Mouse (Mus musculus) layer of hippocampus, adult 9-10 months (tissue): ENCODE measurements around the gene Acap1.
"Not testable (repeated sequence)": the region's sequence is repeated elsewhere in the genome, so short reads cannot be mapped to it uniquely, and the experiment has no call there.

ENCODE experiments used
- DNase-seq: peaks from one replicate; pipeline ENCODE4 v3.0.0; 2022; ENCODE audit warnings: low spot score

Acap1 gene

DNA sequence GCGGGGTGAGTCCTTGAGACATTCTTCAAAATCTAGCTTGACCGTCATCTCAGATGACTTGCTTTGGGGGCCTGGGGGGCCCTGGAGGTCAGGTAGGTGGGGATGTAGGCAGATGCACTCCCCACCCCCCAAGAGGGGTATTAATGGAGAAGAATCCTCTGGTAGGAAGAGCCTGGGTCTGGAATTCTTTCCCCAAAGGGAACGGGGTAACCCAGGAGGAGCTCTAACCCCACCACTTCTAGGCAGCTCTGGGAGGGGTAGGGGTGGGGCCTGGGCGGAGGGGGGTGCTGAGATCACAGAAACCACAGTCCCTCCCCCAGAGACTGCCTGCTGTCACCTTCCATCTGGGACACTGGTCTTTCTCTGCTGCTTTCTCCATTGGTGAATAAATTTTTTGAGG is at the start of gene Acap1:
Acap1 (minus strand) TSS at position 249 of the 400 bp plus-strand sequence.
- no peak for DNase-seq

DNA sequence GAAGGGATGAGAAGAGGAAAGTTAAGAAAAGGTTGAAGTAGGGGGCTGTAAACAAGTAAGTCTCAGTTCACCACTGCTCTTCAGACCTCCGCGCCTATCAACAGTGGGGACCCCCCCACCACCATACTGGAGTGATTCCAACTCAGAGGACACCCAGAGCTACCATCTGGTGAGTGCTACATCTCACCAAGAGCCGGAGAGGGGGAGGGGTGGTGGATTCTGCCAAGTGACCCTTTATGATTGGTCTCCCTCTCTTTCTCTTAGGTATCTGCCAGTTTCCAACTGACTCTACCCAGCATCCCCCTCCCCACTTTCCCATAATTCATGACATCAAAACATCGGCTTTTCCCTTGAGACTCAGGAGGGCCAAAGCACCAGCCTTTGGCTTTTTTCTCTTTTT is 45.6 kb upstream of the Acap1 start:
- no peak for DNase-seq

GRCm38 (mm10) chr11:69939731-69940130 is 44.4 kb upstream of the Acap1 start:
- no peak for DNase-seq

DNA sequence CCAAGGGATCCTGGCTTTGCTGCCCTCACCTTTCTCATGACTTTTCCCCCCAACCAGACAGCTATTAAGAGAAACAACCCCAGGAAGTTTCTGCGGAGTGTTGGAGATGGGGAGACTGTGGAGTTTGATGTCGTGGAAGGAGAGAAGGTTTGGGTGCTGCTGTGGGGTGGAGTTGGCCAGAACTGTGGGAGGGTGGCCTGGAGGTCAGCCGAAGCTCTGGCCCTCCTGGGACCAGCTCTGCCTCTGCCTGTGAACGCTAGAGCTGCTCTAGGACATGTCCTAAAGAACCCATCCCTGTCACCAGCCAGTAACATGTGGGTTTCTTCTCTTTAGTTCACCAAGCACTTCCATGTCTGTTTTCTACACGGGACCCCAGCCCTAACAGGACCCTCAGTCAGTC is 43.8 kb upstream of the Acap1 start:
- no peak for DNase-seq

DNA sequence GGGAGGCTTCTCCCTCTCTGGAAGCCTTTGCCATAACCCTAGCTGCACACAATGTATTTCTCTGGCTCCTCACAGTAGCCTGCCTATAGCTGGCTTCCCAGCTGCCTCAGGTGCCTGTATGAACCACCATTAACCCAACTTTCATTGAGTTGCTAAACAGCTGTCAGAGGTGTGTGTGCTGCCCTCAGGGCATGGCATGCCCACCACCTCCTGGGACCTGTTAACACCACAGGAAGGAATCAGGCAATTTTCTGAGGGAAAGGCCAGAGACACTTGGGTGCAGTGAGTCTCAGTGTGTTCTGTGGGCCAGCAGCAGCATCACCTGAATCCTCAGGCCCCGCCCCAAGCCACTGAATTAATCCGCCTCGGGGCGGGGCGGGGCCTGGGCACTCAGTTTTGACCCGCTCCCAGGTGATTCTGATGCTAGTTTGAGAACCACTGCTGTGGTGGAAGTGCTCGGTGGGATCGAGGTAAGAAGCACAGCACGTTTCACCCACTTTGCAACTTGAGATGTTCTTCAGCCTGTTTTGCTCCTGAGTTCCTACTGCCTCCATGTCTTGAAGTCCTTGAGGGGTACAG is 43.2 kb upstream of the Acap1 start:
- DNase-seq, result no peak

DNA sequence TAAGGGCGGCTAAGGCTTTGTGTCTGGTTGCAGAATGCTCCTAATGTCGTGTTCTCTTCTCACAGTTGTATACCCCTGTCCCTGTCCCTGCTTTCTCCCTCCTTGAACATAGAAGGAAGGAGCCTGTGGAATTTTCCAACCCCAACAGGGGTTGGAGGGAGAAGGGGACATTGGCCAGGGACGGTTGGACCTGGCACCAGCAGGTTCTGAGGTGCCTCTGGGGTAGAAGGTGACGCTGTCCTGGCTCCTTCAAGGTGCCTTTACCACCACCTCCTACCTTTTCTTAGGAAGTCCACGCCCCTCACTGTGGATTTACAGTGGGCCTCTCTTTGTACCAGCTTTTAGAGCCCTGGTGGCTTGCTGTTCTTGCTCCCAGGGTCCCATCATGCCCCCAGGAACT is 42.5 kb upstream of the Acap1 start:
- DNase-seq, result no peak

DNA sequence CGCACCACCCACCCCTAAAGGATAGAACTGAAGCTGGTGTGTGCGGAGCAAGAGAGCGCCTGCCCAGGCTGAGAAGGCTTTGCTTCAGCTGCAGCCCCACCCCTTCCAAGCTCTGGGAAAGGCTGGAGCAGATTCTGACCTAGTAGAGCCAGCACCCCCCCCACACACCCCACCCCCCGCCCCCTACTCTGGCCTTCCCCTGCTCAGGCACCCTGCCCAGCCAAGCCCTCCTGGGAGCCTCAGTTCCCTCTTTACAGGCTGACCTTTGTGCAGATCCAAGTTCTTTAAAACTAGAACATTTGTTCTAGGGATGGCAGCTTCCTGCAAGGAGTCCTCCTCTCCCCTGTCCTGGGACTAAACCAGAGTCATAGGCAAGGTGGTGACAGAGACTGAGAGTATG is 42.0 kb upstream of the Acap1 start:
- DNase-seq, result no peak

- DNase-seq, result no peak
Measured at GRCm38 (mm10) chr11:69936714-69937347, 41.5 kb upstream of the Acap1 start.

DNA sequence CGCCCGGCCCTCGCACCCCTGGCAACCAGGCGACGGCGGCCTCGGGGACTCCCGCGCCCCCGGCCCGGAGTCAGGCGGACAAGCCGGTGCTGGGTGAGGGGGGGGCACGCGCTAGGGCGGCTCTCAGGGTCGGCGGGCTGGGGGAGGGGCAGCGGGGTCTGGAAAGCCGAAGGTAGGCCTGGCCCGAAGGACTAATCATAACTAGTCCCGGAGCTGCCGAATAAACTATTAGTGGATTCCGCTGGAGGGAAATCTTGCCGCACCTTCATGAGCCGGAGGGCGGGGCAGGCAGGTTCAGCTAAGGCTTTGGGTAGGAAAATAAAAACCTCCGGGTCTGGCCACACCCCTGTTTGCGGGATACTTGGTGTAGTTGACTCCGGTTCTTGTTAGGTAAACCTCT is 40.8 kb upstream of the Acap1 start:
- DNase-seq, result no peak

DNA sequence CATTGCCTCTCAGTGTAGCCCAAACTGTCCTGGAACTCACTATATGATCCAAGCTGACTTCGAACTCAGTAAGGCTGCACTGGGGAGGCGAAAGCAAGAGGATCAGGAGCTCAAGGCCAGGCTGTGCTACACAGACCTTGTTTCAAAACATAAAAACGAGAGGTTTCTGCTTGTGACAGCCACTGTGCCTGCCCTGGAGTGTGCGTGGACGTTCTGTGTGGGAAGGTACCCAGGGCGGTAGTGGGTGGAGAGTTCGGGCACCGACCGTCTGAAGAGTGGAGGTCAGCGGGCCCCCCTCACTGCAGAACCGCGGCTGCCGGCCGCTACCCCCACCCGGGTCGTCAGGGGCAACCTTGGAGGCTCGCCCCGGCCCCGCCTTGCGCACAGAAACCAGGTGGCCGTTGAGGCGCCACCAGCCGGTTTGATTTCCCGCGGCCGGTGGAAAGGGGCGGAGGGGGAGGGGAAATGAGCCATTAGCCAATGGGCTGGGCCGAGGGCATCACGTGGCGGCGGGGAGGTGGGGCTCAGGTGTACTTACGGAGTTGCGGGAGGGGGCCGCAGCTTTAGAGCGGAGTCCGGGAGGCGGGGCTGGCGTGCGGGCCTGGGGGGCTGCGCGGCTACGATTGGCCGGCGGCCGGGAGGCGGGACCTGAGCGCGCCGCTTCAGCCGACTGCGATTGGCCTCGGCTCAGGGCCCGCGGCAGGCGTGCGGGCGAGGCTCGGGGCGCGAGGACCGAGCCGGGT is 40.0 kb upstream of the Acap1 start, which contains the start of gene Ybx2:
Ybx2 (plus strand) TSS at position 660 of the 743 bp plus-strand sequence.
- DNase-seq, result no peak

- DNase-seq, result no peak
Measured at GRCm38 (mm10) chr11:69934681-69935080, 39.3 kb upstream of the Acap1 start.

DNA sequence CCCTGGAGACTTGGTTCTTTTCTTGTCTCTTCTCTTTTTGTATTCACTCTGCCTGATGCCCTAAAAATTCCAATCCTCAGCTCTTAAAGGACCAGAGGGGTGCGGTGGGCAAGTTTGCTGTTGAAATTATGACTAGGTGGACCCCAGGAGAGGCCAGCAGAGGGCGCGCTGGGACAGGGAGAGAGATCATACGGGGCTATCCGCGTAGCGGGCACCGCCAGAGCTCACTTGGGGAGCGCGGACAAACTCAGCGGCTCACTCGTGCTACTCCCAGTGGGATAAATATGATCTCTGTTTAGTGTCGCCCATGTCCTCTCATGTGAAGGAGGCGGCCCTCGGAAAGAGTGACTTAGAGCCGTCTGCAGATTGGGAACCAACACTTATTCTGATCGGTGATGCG is 38.8 kb upstream of the Acap1 start:
- DNase-seq, result peak; percentile 82

DNA sequence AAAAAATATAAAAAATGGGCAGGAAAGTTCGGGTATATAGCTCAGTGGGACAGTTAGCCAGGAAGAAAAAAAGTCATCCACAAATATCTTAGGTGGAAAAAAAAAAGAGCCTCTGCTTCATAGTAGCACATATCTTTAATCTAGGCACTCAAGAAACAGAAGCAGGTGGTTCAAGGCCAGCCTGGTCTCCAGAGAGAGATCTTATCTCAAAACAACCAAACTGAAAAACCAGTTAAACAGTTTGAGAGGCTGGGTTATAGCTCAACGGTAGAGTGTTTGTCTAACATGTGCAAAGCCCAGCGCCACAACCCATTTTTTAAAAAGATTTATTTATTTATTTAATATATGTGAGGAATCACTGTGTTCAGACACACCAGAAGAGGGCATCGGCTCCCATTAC is 37.7 kb upstream of the Acap1 start:
- no peak for DNase-seq

- DNase-seq, result no peak
Measured at GRCm38 (mm10) chr11:69932254-69932653, 36.9 kb upstream of the Acap1 start.

DNA sequence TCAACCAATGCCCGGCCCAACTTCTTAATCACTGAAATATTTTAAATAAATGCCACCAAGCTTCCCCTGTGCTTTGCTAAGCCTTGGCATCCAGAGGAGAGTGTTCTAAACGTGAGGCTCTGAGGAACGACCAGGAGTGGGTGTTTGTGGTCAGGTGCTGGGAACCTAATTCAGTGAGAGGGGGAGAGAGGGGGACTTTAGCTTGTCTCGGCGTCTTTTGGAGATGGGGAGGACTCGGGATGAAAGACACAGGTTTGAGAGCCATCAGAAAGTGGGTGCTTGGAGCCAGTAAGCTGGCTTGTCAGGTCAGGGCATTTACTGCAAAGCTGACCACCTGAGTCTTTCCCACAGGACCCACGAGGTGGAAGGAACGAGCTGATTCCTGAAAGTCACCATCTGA is 36.4 kb upstream of the Acap1 start:
- no peak for DNase-seq

DNA sequence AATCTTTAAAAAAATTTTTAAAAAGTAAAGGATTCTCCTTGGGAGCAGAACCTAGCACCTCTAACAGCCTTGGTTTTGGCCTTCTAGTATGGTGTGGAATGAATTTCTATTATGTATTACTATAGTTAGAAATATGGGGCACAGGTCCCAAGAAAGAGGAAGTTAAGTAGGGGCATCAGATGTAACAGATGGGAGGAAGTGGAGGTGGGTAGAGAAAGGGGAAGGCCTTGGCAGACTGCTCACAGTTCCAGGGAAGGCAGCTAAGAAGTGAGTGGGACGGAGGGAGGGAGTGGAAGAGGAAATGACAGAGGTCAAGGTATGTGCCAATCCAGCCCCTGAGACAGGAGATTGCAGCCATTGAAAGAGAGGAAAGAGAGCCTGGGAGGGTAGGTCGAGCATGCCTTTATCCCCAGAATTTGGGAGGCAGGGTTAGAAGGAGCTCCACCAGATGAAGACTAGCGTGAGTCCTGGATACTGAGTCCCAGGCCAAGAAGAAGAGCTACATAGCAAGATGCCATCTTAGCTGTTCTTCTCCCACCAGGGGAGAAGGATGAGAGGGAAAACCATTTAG is 35.7 kb upstream of the Acap1 start:
- DNase-seq, result no peak

DNA sequence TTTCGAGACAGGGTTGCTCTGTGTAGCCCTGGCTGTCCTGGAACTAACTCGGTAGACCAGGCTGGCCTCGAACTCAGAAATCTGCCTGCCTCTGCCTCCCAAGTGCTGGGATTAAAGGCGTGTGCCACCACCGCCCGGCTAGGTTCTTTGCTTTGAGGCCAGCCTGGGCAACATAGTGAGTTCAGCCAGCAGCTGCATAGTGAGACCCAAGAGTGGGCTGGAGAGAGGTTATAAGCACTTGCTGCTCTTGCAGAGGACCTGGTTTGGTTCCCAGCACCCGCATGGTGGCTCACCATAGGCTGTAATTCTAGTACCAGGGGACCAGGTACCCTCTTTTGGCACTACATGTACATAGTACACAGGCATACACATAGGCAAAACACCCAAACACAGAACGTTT is 34.8 kb upstream of the Acap1 start:
- DNase-seq, result not testable (repeated sequence)

- DNase-seq, result no peak
Measured at GRCm38 (mm10) chr11:69929712-69930111, 34.4 kb upstream of the Acap1 start.

DNA sequence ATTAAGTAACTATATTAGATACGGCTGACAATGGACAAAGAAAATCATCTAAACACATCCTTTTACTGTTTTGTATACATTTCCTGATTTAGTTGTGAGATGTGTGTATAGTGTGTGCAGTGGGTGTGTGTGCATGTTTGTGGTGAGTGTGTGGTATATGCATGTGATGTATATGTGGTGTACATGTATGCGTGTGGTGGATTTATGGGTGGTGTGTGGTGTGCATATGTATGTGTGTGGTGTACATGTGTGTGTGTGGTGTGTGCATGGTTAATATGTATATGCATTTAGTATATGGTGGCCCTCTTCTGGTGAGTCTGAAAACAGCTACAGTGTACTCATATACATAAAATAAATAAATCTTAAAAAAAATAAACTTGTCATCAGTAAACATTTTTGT is 32.2 kb upstream of the Acap1 start:
- DNase-seq, result no peak

- no peak for DNase-seq
Measured at GRCm38 (mm10) chr11:69922796-69923195, 27.5 kb upstream of the Acap1 start.

DNA sequence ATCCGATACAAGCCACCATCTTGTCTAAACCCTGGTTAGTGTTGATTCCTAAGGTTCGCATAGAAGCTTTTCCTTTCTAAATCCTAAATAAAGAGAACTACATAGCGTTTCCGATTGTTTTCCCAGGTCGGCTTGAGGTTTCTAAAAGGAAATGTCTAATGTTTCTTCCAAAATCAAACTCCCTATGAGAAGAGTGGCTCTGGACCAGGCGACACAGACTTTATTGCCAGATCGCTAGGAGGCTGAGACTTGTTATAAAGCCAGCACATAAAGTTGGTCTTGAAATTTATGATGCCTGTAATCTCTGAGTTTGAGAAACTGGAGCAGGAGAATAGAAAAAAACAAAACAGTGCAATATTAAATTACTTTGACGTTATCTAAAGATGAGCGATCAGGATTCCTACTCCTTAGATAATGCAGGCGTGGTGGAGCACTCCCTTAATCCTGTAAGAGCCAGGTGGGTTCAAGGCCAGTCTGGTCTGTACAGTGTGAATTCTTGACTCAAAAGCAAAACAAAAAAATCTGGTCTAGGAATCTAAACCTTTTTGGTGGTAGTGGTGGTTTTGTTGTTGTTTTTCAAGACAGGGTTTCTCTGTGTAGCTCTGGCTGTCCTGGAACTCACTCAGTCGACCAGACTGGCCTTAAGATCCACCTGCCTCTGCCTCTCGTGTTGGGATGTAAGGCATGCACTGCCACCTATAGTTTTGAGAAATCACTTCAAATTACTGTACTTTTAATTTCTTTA is 26.8 kb upstream of the Acap1 start:
- no peak for DNase-seq
